19 mouse cellular contexts compared by ENCODE assay signal in genomic region chr10:117517800-117518770, GRCm38 (mm10).
A peak's percentile ranks its signal among the peaks of the same experiment; 100 is the strongest.
DNase-seq lines count a peak whose midpoint lies in the region; ATAC-seq and TF ChIP-seq lines count a peak whose summit lies in the region.
"Had no signal": no experiment of that assay in that cellular context is flagged by ENCODE, and none has a peak within 500 bp of the region (broad histone marks: within the 10 kb centered on the region; RNA-seq: fewer than 3 reads in every experiment).

No protein-coding gene starts in this region.

- H3K9ac ChIP-seq in heart, embryonic 12.5 days: no peak overlapping the region
- H3K9ac ChIP-seq in liver, adult 2 months (ENCODE audit: low read depth, low read length): no peak overlapping the region
- H3K9ac ChIP-seq in limb, embryonic 12.5 days (replicated peaks): no peak overlapping the region
- H3K9ac ChIP-seq: forebrain, embryonic 12.5 days; hindbrain, embryonic 15.5 days; liver, embryonic 15.5 days; neural tube, embryonic 15.5 days; stomach, embryonic 15.5 days had no signal

- 45% methylated on average over 14 of the region's 14 CpGs for WGBS in heart, embryonic 12.5 days
- 55% methylated on average over 14 of the region's 14 CpGs for WGBS in liver, adult 2 months
- 45% methylated on average over 14 of the region's 14 CpGs for WGBS in limb, embryonic 12.5 days

- H3K4me1 ChIP-seq in heart, embryonic 12.5 days (replicated peaks): peaks cover 6% of the 10 kb centered on the region; the same call in 1 of the 2 replicates
- no peaks in the 10 kb centered on the region for H3K4me1 ChIP-seq in liver, adult 2 months (ENCODE audit: control insufficient read depth, insufficient read depth, low read length)
- peaks cover 53% of the 10 kb centered on the region for H3K4me1 ChIP-seq in limb, embryonic 12.5 days (replicated peaks)
- H3K4me1 ChIP-seq: hindbrain, embryonic 15.5 days; liver, embryonic 15.5 days; stomach, embryonic 15.5 days had no signal

- H3K36me3 ChIP-seq in heart, embryonic 12.5 days: no peaks in the 10 kb centered on the region
- H3K36me3 ChIP-seq in liver, adult 2 months (ENCODE audit: control insufficient read depth, insufficient read depth, low read length): no peaks in the 10 kb centered on the region
- H3K36me3 ChIP-seq in limb, embryonic 12.5 days: no peaks in the 10 kb centered on the region
- H3K36me3 ChIP-seq: forebrain, embryonic 12.5 days; hindbrain, embryonic 15.5 days; liver, embryonic 15.5 days; neural tube, embryonic 15.5 days; stomach, embryonic 15.5 days had no signal

- TF ChIP-seq CTCF in liver, adult 2 months (IDR thresholded peaks at IDR 0.05; ENCODE audit: low read depth, low read length): no peak

- no peak overlapping the region for H3K27ac ChIP-seq in heart, embryonic 12.5 days (ENCODE audit: poor library complexity, severe bottlenecking)
- H3K27ac ChIP-seq in liver, adult 2 months (replicated peaks; ENCODE audit: insufficient read depth, low read depth, low read length): no peak overlapping the region
- no peak overlapping the region for H3K27ac ChIP-seq in limb, embryonic 12.5 days
- H3K27ac ChIP-seq: forebrain, embryonic 12.5 days; hindbrain, embryonic 15.5 days; liver, embryonic 15.5 days; neural tube, embryonic 15.5 days; stomach, embryonic 15.5 days had no signal

- no peak for DNase-seq in heart, postnatal 14 days
- DNase-seq in liver, adult 2 months (ENCODE audit: extremely low read depth, low read depth, low spot score): peak; percentile 12
- no peak for DNase-seq in liver
- DNase-seq in Muller cell, postnatal 12 days (ENCODE audit: inconsistent ontology term): peak; percentile 94
- no peak for DNase-seq in ovary, postnatal 10 days (ENCODE audit: low spot score)
- DNase-seq: cerebellum, postnatal 25 days; kidney, adult 9 months; layer of hippocampus, adult 9-11 months; retina, postnatal 1 day; thymus, postnatal 36 days had no signal

- intact Hi-C loops in heart, postnatal 14 days (cut with DNase I): loop anchor here (2.0 kb wide), 1 partner anchor 159 kb away; no protein-coding TSS in a partner anchor

- no peaks in the 10 kb centered on the region for H3K79me2 ChIP-seq in liver, adult 2 months (ENCODE audit: control insufficient read depth, insufficient read depth, low read length)

- TF ChIP-seq POLR2A in liver, adult 2 months (IDR thresholded peaks at IDR 0.05; ENCODE audit: extremely low read depth, insufficient read depth, low read length): no peak

- peak overlapping the region; percentile 27; the same call in 1 of the 2 replicates for H3K4me2 ChIP-seq in heart, embryonic 12.5 days
- peak overlapping the region; percentile 28; the same call in 1 of the 2 replicates for H3K4me2 ChIP-seq in limb, embryonic 12.5 days
- H3K4me2 ChIP-seq: forebrain, embryonic 12.5 days; hindbrain, embryonic 15.5 days; liver, embryonic 15.5 days; neural tube, embryonic 15.5 days; stomach, embryonic 15.5 days had no signal

- no peak overlapping the region for H3K4me3 ChIP-seq in heart, embryonic 12.5 days
- H3K4me3 ChIP-seq in liver, adult 2 months (ENCODE audit: insufficient read depth, low read depth, low read length): no peak overlapping the region
- H3K4me3 ChIP-seq in limb, embryonic 12.5 days (replicated peaks): no peak overlapping the region
- H3K4me3 ChIP-seq: forebrain, embryonic 12.5 days; hindbrain, embryonic 15.5 days; liver, embryonic 15.5 days; neural tube, embryonic 15.5 days; stomach, embryonic 15.5 days had no signal

- no peak for ATAC-seq in heart, embryonic 12.5 days (ENCODE audit: insufficient number of reproducible peaks, low FRiP score)
- no peak for ATAC-seq in limb, embryonic 12.5 days (ENCODE audit: insufficient number of reproducible peaks, insufficient read depth, low FRiP score, low TSS enrichment, low read depth)
- ATAC-seq in frontal cortex, adult (ENCODE audit: low TSS enrichment): no peak
- ATAC-seq: Patski had no signal

- H3K9me3 ChIP-seq in heart, embryonic 12.5 days (replicated peaks): no peaks in the 10 kb centered on the region
- H3K9me3 ChIP-seq in limb, embryonic 12.5 days: no peaks in the 10 kb centered on the region
- H3K9me3 ChIP-seq: forebrain, embryonic 12.5 days; hindbrain, embryonic 15.5 days; liver, embryonic 15.5 days; neural tube, embryonic 15.5 days; stomach, embryonic 15.5 days had no signal

- H3K27me3 ChIP-seq in heart, embryonic 12.5 days (replicated peaks): no peaks in the 10 kb centered on the region
- H3K27me3 ChIP-seq in liver, adult 2 months (ENCODE audit: control insufficient read depth, insufficient read depth, low read length): no peaks in the 10 kb centered on the region
- no peaks in the 10 kb centered on the region for H3K27me3 ChIP-seq in limb, embryonic 12.5 days
- H3K27me3 ChIP-seq: hindbrain, embryonic 15.5 days; liver, embryonic 15.5 days; neural tube, embryonic 15.5 days; Patski; stomach, embryonic 15.5 days had no signal

Comparison
In these comparisons a context has a peak if more than half of its experiments do, and no peak if none do; other contexts are left out.
1. DNase-seq: peak in liver, adult 2 months (single experiment) and Muller cell, postnatal 12 days (single experiment); none in heart, postnatal 14 days (0 of 2), liver (single experiment) and ovary, postnatal 10 days (single experiment).